Mouse (Mus musculus): ENCODE results near the gene Apobec3.
A peak's percentile ranks its signal among the peaks of the same experiment; 100 is the strongest.
"Not testable (repeated sequence)": the region's sequence is repeated elsewhere in the genome, so short reads cannot be mapped to it uniquely, and the experiment has no call there.

Apobec3 gene

GRCm38 (mm10) chr15:79926856-79927416 lies 35.5 kb downstream of the Apobec3 start:
- no peak for DNase-seq (ENCODE audit: extremely low read depth, insufficient read length, low spot score)

DNA sequence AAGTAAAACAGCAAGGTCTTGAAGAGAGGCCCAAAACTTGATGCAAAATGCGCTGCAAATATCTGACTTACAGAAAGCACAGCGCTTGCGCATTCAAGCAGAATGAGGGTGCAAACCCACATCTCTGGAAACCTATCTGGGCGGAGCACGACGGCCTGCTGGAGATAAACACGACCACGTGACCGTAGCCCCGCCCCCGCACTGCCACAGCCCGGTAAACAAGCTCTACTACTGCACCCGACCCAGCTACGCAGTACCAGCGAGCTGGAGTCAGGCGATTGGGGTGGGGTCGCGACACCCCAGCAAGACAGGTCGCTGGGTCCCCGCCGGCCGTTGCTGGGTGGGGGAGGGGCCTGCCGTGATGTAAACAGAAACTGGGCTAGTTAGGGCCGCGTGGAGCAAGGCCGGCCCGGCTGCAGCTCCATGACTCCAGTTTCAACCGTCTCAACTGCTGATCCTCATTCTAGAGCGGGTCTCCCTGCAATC lies 36.2 kb downstream of the Apobec3 start:
- DNase-seq (ENCODE audit: extremely low read depth, insufficient read length, low spot score) = peak; percentile 84

- DNase-seq (ENCODE audit: extremely low read depth, insufficient read length, low spot score) = no peak
These were observed 36.9 kb downstream of the Apobec3 start for GRCm38 (mm10) chr15:79928316-79928715.

GRCm38 (mm10) chr15:79928736-79929135 lies 37.3 kb downstream of the Apobec3 start:
- DNase-seq (ENCODE audit: extremely low read depth, insufficient read length, low spot score) = no peak

DNA sequence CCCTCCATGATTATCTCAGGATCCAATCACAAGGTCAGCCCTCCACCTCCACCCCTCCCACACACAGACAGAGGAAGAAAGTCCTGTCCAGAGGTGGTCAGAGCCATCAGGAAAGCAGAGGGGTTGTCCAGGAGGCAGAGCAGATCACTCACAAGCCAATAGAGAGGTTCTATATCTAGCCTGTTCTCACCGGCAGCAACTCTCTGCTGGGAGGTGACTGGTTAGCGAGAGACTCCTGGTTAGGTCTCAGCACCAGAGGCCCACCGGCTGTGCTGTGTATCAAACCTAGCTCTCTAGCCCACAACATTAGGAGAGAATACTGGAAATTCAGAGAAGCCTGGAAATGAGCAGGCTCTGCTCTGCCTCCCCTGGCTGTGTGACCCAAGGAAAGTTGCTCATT lies 38.3 kb downstream of the Apobec3 start:
- DNase-seq (ENCODE audit: extremely low read depth, insufficient read length, low spot score) = no peak

GRCm38 (mm10) chr15:79931496-79932141 lies 40.2 kb downstream of the Apobec3 start:
- no peak for DNase-seq (ENCODE audit: extremely low read depth, insufficient read length, low spot score)

DNA sequence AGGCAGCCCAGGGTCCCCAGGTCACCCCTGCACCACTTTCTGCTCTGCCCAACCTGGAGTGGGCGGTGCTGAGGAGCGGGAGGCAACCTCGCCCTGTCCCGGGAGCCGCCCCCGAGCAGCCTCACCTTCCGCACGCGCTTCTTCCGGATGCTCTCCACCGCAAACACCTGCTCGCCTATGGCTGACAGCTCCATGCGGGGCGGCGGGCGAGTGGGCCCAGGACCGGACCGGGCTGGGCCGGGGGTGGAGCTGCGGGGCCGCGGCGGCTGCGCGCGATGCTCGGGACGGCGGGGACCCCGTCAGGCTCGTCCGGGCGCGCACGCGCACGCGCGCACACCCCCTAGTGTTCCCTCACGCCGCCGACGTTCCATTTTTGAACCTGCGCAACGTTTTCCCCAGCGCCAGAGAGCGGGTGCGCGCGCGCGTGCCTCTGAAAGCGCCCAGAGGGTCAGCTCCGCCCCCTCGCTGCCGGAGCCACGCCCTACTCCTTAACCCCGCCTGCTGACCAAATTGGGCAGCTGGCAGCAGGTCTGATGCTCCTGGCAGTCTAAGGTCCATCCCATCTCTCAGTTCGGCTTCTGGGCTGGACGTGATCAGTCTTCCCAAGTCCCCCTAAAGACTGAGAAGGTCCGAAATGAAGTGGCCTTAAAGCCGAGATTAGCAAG lies 41.0 kb downstream of the Apobec3 start:
- DNase-seq (ENCODE audit: extremely low read depth, insufficient read length, low spot score) = peak; percentile 92

DNA sequence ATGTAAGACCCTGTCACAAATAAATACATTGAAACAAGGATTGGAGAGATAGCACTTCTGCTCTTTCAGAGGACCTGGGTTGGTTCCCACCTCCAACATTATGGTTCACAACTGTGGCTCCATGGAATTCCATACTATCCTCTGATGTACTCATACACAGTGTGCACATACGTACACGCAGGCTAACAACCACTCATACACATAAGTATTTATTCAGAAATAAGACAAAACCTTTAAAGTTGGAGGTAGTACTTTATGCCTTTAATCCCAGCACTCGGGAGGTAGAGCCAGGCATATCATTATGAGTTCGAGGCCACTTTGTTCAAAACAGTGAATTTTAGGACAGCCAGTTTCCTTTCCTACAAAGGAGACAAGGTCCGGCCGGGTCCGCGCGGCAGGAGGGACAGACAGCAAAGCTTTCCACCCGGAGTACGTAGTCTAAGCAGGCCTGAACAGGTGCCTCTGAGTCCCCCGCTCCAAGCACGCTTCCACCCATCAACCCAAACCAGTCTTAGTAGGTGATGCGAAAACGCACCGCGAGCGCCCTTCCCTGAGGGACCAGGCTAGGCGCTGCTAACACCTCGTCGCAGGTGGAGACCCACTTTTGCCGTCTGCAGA lies 41.7 kb downstream of the Apobec3 start:
- no peak for DNase-seq (ENCODE audit: extremely low read depth, insufficient read length, low spot score)

DNA sequence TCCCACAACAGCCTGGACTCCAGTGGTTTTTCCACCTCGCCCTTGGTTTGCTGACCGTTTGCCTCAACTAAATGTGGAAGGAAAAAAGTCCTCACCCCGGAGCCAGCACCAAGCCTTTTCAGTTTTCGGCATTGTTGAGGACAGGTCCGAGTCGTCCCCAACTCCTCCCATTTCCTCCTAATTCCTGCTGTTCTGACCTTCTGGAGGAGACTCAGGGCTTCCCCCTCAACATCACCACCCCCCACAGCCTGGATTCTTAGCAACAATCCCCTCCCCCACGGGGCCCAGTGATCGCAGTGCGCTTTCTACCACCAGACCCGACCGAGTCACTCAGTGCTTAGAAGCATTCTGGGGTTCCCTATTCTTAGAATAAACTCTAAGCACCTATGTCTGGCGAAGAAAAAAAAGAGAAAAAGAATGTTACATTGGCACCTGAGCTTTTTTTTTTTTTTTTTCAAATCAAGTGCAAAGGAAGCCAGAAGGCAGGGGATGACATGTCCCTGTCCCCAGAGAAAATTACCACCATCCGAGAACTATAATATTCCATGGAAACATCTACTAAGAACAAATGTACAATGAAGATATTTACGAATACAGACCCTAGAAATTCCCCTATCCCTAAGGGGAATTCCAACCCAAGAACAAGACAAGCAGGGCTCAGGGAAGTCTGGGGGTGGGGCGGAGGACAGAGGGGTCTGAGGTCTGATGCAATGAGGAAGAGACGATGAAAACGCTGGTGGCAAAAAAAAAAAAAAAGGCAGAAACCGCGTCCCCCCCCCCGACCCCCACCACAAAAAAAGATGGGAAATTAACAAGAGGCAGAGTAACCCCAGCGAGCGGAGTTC lies 42.4 kb downstream of the Apobec3 start:
- no peak for DNase-seq (ENCODE audit: extremely low read depth, insufficient read length, low spot score)

- DNase-seq (ENCODE audit: extremely low read depth, insufficient read length, low spot score) = peak; percentile 71
These were observed 43.3 kb downstream of the Apobec3 start for GRCm38 (mm10) chr15:79934776-79935175.

- peak; percentile 55 for DNase-seq (ENCODE audit: extremely low read depth, insufficient read length, low spot score)
These were observed 44.4 kb downstream of the Apobec3 start for GRCm38 (mm10) chr15:79935654-79936373.

GRCm38 (mm10) chr15:79936374-79936751 lies 44.9 kb downstream of the Apobec3 start:
- DNase-seq (ENCODE audit: extremely low read depth, insufficient read length, low spot score) = no peak

DNA sequence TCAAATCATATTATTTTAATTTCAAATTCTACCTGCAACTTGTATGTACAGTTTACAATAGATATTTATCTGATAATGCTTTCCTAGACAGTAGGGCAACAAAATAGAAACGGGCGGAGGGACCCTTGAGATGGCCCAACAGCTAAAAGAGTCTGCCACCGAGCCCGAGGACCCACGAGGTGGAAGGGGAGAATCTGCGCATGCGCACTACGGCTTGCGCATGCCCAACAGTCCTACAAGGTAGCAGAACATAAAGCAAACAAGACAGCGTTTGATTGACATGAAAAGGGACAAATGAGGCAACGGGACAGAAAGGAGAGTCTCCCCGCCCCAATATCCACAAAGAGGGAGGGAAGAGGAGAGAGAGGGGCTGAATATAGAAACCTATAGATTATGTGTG lies 47.6 kb downstream of the Apobec3 start:
- no peak for DNase-seq (ENCODE audit: extremely low read depth, insufficient read length, low spot score)

DNA sequence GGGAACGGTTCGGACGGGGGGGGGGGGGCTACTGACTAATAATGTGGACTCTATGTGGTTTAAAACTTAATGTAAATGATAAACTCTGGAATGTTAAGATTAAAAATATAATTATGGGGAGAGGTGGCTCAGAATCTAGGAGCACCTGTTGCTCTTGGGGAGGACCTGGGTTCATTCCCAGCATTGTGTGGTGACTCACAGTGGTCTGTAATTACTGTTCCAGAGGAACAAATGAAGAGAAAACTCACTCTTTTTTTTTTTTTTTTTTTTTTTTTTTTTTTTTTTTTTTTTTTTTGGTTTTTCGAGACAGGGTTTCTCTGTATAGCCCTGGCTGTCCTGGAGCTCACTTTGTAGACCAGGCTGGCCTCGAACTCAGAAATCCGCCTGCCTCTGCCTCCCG lies 48.0 kb downstream of the Apobec3 start:
- DNase-seq (ENCODE audit: extremely low read depth, insufficient read length, low spot score) = not testable (repeated sequence)

- no peak for DNase-seq (ENCODE audit: extremely low read depth, insufficient read length, low spot score)
These were observed 48.5 kb downstream of the Apobec3 start for GRCm38 (mm10) chr15:79939913-79940312.

DNA sequence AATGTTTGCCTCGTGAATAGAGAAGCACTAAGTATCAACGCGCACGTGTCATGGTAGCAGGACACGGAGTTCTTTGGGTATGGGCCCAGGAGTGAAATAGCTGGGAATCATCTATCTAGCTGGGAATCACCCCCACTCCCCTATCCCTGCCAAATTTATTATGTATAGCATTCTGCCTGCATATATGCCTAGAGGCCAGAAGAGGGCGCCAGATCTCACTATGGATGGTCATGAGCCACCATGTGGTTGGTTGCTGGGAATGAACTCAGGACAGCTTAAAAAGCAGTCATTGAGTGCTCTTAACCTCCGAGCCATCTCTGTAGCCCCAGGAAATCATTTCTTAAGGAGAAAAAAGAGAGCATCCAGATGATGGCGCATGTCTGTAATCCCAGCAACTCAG lies 49.5 kb downstream of the Apobec3 start:
- DNase-seq (ENCODE audit: extremely low read depth, insufficient read length, low spot score) = no peak

- no peak for DNase-seq (ENCODE audit: extremely low read depth, insufficient read length, low spot score)
These were observed 51.1 kb downstream of the Apobec3 start for GRCm38 (mm10) chr15:79942541-79942940.

DNA sequence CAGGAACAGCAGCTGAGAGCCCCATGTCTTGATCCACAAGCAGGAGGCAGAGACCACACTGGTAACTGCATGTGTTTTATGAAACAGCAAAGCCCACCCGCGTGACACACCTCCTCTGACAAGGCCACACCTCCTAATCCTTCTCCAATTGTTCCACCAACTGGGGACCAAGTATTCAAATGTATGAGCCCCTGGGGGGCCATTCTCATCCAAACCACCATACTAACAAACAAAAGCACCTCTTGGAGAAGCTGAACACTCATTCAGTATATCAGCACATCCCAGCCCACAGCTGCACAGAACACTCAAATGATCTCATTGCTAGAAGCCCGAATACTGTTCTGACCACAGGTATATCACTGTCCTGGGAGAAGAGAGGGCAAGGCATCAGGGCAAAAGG lies 52.1 kb downstream of the Apobec3 start:
- DNase-seq (ENCODE audit: extremely low read depth, insufficient read length, low spot score) = no peak

DNA sequence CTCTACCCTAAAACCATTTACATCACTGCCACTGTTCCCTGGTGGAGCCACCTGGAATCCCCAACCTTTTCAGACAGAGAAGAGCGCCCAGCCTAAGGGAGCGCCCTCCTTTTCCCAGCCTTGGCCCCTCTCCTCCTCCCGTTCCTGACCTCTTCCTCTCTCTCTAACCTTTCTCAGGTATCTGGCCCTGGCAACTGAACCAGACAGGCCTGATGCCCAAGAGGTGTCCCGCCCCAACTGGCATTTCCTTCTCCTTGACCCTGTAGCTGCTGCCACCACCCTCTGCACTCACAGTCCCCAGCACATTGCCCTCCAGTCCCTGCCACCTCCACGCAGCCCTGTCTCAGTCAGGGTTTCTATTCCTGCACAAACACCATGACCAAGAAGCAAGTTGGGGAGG lies 53.5 kb downstream of the Apobec3 start:
- no peak for DNase-seq (ENCODE audit: extremely low read depth, insufficient read length, low spot score)

DNA sequence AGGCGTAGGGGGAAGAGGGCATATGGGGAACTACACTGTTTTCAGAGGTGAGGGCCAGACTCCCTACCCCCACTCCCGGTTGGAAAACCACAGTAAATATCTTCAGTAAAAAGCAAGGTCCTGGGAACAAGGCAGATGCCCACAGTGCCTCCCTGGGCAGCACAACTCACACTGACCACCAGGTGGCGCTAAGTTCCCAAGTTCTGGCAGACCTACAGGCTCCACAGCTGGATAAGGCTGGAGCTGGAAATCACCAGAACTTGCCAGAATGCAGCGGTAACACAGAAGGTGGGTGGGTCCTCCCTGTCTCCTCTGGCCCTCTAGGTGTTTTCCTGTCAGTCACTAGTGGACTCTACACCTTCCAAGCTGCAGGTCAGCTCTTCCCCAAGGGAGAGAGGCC lies 54.6 kb downstream of the Apobec3 start:
- DNase-seq (ENCODE audit: extremely low read depth, insufficient read length, low spot score) = peak; percentile 60
